Mouse (Mus musculus) forebrain, embryonic 15.5 days (tissue): ENCODE data around the gene Ntm. TPM values are rescaled to one million over a fixed set of nuclear protein-coding genes. Genes with fewer than 3 reads are reported as not detected.

Experiments
- ATAC-seq: fragments of 200-750 bp; cut with Nextera tagmentation; replicated peaks from 2 replicates; pipeline ENCODE4 v1.8.0; 2017; ENCODE audit warnings: mild to moderate bottlenecking, moderate TSS enrichment, moderate library complexity
- H3K27ac ChIP-seq: fragments of 300-500 bp; sonication (generic); replicated peaks from 2 replicates; pipeline ENCODE4 v1.5.1; 2015; ENCODE audit warnings: mild to moderate bottlenecking, inconsistent platforms
- H3K27me3 ChIP-seq: fragments of 300-500 bp; sonication (generic); 2 replicates; pipeline ENCODE4 v1.6.1; 2015; ENCODE audit warnings: inconsistent platforms
- H3K36me3 ChIP-seq: fragments of 300-500 bp; sonication (generic); 2 replicates; pipeline ENCODE4 v1.6.1; 2015; ENCODE audit warnings: mild to moderate bottlenecking, inconsistent platforms
- H3K4me1 ChIP-seq: fragments of 300-500 bp; sonication (generic); 2 replicates; pipeline ENCODE4 v1.6.1; 2015; ENCODE audit warnings: inconsistent platforms
- H3K4me2 ChIP-seq: fragments of 300-500 bp; sonication (generic); replicated peaks from 2 replicates; pipeline ENCODE4 v1.6.1; 2015; ENCODE audit warnings: mild to moderate bottlenecking, inconsistent platforms
- H3K4me3 ChIP-seq: fragments of 300-500 bp; sonication (generic); 2 replicates; pipeline ENCODE4 v1.5.1; 2015; ENCODE audit warnings: mild to moderate bottlenecking, inconsistent platforms
- H3K9ac ChIP-seq: fragments of 300-500 bp; sonication (generic); replicated peaks from 2 replicates; pipeline ENCODE4 v1.6.1; 2015; ENCODE audit warnings: mild to moderate bottlenecking, inconsistent platforms
- H3K9me3 ChIP-seq: fragments of 300-500 bp; sonication (generic); 2 replicates; pipeline ENCODE4 v1.6.1; 2016; ENCODE audit warnings: inconsistent platforms
- WGBS: fragments of 180-500 bp; shearing (Covaris S2); methylation state at CpG from one replicate; pipeline ENCODE4 v1.1.7; 2015; ENCODE audit warnings: mixed read lengths; 5-methylcytosine and 5-hydroxymethylcytosine counted together
- polyA plus RNA-seq: library from polyadenylated mRNA; unstranded; fragments of >200 nt; fragmentation: Nextera tagmentation; extraction: Ambion mirVana; gene quantifications from 2 replicates; pipeline ENCODE4 v1.2.1, GENCODE M21; 2015

Gene Ntm
- polyA plus RNA-seq, 1 experiment from 2014 or later, result 98.7 TPM

DNA sequence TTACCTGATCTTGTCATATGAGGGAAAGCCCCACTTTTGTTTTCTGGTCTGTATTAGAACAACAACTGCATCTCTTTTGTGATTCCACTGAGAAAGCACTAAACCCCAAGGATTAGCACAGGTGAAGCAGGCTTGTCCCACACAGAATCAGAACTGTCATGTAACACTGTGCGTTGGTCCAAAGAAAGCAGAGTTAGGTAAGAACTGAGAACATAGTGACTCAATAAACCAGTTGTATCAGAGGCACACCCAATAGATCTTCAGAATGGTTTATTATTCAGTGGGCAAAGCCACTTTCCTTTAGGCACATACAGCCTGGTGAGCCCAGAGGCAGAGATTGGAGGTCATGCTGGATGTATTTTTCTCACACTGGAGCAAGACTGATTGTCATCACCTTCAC lies 556.9 kb downstream of the Ntm start:
- Histone ChIP-seq H3K4me1 (peaks cover 2% of the 10 kb centered on the region), H3K9me3 (no peaks in the 10 kb centered on the region), H3K36me3 (no peaks in the 10 kb centered on the region), H3K27ac (no peak overlapping the region), H3K9ac (no peak overlapping the region), H3K4me2 (no peak overlapping the region), H3K27me3 (0 out of 2 replicates have a peak, but pooled peaks cover 11% of the 10 kb centered on the region), H3K4me3 (no peak overlapping the region)
- 94% methylated on average over 1 of the region's 1 CpGs for WGBS
- no peak for ATAC-seq

DNA sequence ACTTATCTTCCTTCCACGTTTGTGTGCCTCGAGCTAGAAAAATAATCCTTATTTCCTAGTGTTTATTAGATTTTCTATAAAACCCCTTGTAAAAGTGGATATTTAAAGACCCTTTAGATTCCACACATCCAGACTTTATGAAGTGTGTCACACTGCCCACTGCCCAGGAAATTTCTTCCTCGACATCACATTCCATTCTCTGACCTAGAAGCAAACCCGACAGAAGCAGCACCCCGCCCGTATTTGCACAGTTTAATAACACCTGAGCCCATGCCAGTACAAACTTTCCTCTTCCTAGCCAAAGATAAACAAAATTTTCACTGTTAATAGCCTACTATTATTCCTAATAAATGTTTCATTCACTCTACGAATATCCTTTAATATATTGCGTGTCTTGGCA lies 562.8 kb downstream of the Ntm start:
- Histone ChIP-seq H3K4me2 (no peak overlapping the region), H3K27ac (no peak overlapping the region), H3K9me3 (no peaks in the 10 kb centered on the region), H3K4me1 (no peaks in the 10 kb centered on the region), H3K36me3 (no peaks in the 10 kb centered on the region), H3K9ac (no peak overlapping the region), H3K4me3 (no peak overlapping the region), H3K27me3 (no peaks in the 10 kb centered on the region)
- WGBS, result 88% methylated on average over 8 of the region's 8 CpGs
- no peak for ATAC-seq

DNA sequence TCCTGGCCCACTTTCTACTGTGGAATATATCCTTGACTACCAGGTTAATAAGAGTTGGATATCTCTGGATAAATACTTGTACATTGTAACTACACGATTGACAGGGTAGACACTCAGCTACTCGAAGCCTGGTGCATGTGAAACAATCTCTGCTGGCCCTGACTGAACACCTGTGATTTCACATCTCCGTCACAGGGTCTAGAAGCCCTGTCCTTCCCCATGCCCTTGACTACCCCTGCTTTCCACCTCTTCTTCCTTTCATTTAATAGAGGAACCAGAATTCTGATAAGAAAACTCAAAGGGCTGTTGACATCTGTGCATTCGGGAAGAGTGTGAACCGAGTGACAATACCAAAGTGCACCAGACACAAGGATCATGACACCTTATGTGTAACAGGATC lies 566.8 kb downstream of the Ntm start:
- ATAC-seq, result no peak
- no peak overlapping the region for H3K9ac ChIP-seq
- H3K4me3 ChIP-seq, result no peak overlapping the region
- H3K4me1 ChIP-seq, result peaks cover 7% of the 10 kb centered on the region
- no peak overlapping the region for H3K4me2 ChIP-seq
- H3K27me3 ChIP-seq, result peaks cover 18% of the 10 kb centered on the region; the same call in 1 of the 2 replicates
- H3K9me3 ChIP-seq, result no peaks in the 10 kb centered on the region
- 92% methylated on average over 5 of the region's 5 CpGs for WGBS
- no peak overlapping the region for H3K27ac ChIP-seq
- no peaks in the 10 kb centered on the region for H3K36me3 ChIP-seq

DNA sequence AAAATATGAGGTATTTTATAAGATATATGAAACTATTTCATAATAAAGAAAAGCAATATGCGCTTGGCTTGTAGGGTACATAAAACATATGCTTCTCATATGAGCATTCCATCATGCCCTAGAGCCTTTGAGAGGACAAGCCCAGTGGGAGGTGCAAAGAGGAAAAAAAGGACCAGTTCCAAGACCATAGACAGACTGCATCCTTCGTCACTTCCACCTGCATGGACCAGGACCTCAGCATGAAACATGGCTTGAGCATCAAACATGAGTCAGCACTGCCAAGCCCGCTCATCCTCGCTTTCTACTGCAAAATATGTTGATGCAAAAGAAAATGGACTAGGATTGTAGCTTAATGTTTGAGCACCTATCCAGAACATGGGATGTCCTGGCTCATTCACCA lies 569.8 kb downstream of the Ntm start:
- Histone ChIP-seq H3K36me3 (no peaks in the 10 kb centered on the region), H3K9ac (no peak overlapping the region), H3K27me3 (peaks cover 26% of the 10 kb centered on the region; the same call in 1 of the 2 replicates), H3K4me1 (peaks cover 28% of the 10 kb centered on the region), H3K9me3 (no peaks in the 10 kb centered on the region), H3K27ac (no peak overlapping the region), H3K4me2 (no peak overlapping the region), H3K4me3 (no peak overlapping the region)
- no peak for ATAC-seq
- 97% methylated on average over 4 of the region's 4 CpGs for WGBS

DNA sequence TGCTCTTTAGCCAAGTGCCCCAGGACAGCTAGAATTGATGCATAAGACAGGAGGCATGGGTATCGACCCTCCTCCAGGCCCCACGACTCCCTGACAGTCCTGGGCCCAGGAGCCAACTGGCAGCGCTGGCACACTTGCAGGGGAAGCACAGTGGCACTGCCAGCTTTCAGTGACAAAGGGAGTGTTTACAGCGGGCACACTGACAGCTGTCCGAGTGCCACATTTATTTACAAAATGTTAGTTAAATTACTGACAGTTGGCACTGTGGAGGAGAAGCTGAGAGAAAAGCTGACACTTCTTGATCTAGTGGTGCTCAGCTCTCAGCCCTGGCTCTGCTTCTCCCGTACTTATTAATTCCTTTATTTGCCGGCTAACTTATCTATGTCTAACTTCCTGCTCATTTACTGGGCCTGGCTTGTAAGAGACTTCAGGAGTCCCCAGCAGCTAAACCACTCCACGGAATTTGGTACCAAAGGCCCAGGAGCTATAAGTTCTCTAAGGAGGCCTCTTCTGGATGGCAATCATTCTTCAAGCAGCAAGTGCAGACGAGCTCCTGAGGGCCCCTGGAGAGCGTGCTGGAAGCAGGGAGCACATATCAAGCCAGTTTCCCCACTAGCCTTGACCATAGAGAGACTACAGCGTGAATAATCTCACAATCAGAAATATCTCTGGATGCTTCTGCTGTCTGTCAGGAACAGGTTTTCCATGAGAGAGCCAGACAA lies 572.0 kb downstream of the Ntm start:
- no peak overlapping the region for H3K9ac ChIP-seq
- 38% methylated on average over 11 of the region's 11 CpGs for WGBS
- no peak overlapping the region for H3K4me3 ChIP-seq
- peak; percentile 80 for ATAC-seq
- no peak overlapping the region for H3K27ac ChIP-seq
- H3K36me3 ChIP-seq, result no peaks in the 10 kb centered on the region
- no peaks in the 10 kb centered on the region for H3K9me3 ChIP-seq
- H3K4me1 ChIP-seq, result peaks cover 28% of the 10 kb centered on the region
- no peak overlapping the region for H3K4me2 ChIP-seq
- peaks cover 26% of the 10 kb centered on the region; the same call in 1 of the 2 replicates for H3K27me3 ChIP-seq

GRCm38 (mm10) chr9:29389224-29389623 lies 573.7 kb downstream of the Ntm start:
- Histone ChIP-seq H3K4me1 (peaks cover 28% of the 10 kb centered on the region), H3K27me3 (peaks cover 26% of the 10 kb centered on the region; the same call in 1 of the 2 replicates), H3K9ac (no peak overlapping the region), H3K4me2 (no peak overlapping the region), H3K36me3 (no peaks in the 10 kb centered on the region), H3K9me3 (no peaks in the 10 kb centered on the region), H3K27ac (no peak overlapping the region), H3K4me3 (no peak overlapping the region)
- 52% methylated on average over 7 of the region's 7 CpGs for WGBS
- ATAC-seq, result no peak

DNA sequence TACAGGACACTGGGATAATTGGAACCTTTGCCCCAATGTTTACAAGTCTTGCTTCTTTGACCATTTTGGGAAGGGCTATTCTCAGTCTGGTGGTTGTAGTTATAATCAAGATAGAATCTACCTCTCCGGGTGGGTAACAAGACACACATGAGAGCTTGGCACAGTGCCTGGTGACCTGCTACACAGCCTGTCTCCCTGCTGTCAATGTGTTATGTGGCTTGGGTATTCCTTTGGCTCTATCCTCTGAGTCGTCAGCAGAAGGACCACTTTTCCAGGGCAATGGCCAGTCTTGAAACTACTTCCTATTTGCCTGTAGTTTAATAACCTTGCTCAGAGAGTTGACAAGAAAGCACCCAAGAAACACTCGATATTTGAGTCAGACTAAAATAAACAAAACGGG lies 575.8 kb downstream of the Ntm start:
- Histone ChIP-seq H3K9ac (no peak overlapping the region), H3K4me1 (peaks cover 28% of the 10 kb centered on the region), H3K27me3 (peaks cover 26% of the 10 kb centered on the region; the same call in 1 of the 2 replicates), H3K4me3 (no peak overlapping the region), H3K9me3 (no peaks in the 10 kb centered on the region), H3K36me3 (no peaks in the 10 kb centered on the region), H3K4me2 (no peak overlapping the region), H3K27ac (no peak overlapping the region)
- no peak for ATAC-seq
- WGBS, result 58% methylated on average over 4 of the region's 4 CpGs

- H3K27ac ChIP-seq, result no peak overlapping the region
- peaks cover 3% of the 10 kb centered on the region; the same call in 1 of the 2 replicates for H3K27me3 ChIP-seq
- H3K9ac ChIP-seq, result no peak overlapping the region
- peaks cover 7% of the 10 kb centered on the region; the same call in 1 of the 2 replicates for H3K4me1 ChIP-seq
- no peaks in the 10 kb centered on the region for H3K36me3 ChIP-seq
- WGBS, result 86% methylated on average over 12 of the region's 12 CpGs
- H3K4me3 ChIP-seq, result no peak overlapping the region
- ATAC-seq, result no peak
- no peaks in the 10 kb centered on the region for H3K9me3 ChIP-seq
- H3K4me2 ChIP-seq, result no peak overlapping the region
Measured at GRCm38 (mm10) chr9:29377172-29378002, 585.6 kb downstream of the Ntm start.

DNA sequence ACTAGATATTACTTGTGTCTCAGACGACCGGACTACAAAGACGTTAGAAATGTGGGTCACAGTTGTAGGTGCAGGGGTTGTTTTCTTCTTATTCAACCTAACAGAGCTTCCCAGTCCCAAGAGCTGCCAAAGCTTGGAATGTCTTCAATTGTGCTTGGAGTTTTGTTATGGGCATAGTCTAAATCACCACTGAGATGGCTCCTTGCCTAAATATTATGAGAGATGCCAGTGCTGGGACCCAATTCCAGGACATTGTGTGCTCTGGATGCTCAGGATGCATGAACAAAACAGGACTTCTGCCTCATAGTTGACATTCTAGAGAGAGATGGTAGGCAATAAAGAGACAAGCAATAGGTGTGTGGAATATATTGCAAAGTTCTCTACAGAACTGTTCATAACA lies 591.6 kb downstream of the Ntm start:
- Histone ChIP-seq H3K9ac (no peak overlapping the region), H3K4me1 (no peaks in the 10 kb centered on the region), H3K27me3 (no peaks in the 10 kb centered on the region), H3K36me3 (no peaks in the 10 kb centered on the region), H3K27ac (no peak overlapping the region), H3K4me3 (no peak overlapping the region), H3K4me2 (no peak overlapping the region), H3K9me3 (no peaks in the 10 kb centered on the region)
- WGBS, result 88% methylated on average over 3 of the region's 3 CpGs
- ATAC-seq, result no peak

- 72% methylated on average over 3 of the region's 3 CpGs for WGBS
- H3K4me1 ChIP-seq, result no peaks in the 10 kb centered on the region
- H3K27me3 ChIP-seq, result no peaks in the 10 kb centered on the region
- H3K36me3 ChIP-seq, result no peaks in the 10 kb centered on the region
- no peak overlapping the region for H3K27ac ChIP-seq
- ATAC-seq, result no peak
- H3K9me3 ChIP-seq, result no peaks in the 10 kb centered on the region
- H3K4me3 ChIP-seq, result no peak overlapping the region
- H3K4me2 ChIP-seq, result no peak overlapping the region
- no peak overlapping the region for H3K9ac ChIP-seq
Measured at GRCm38 (mm10) chr9:29369621-29370020, 593.3 kb downstream of the Ntm start.

- Histone ChIP-seq H3K9me3 (no peaks in the 10 kb centered on the region), H3K27ac (no peak overlapping the region), H3K27me3 (no peaks in the 10 kb centered on the region), H3K4me3 (no peak overlapping the region), H3K4me1 (no peaks in the 10 kb centered on the region), H3K36me3 (no peaks in the 10 kb centered on the region), H3K4me2 (no peak overlapping the region), H3K9ac (no peak overlapping the region)
- WGBS, result 74% methylated on average over 3 of the region's 3 CpGs
- ATAC-seq, result no peak
Measured at GRCm38 (mm10) chr9:29368291-29368690, 594.6 kb downstream of the Ntm start.

DNA sequence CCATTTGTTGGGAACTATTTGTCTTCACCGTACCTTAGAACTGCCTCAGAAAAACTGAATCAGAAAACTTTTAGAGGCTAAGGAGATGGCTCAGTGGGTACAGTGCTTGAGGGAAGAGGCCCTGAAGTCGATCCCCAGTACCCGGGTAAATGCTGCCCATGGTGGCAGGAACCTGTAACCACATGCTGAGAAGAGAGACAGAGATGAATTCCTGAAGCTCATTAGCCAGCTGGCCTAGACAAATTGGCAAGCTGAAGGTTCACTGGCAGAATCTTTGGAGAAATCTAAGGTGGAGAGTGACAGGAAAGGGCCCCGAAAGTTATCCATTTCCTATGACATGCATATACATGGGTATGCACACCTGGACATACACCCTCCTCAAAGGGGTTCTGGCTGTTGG lies 605.1 kb downstream of the Ntm start:
- Histone ChIP-seq H3K27me3 (no peaks in the 10 kb centered on the region), H3K9ac (no peak overlapping the region), H3K4me1 (no peaks in the 10 kb centered on the region), H3K9me3 (no peaks in the 10 kb centered on the region), H3K4me3 (no peak overlapping the region), H3K36me3 (no peaks in the 10 kb centered on the region), H3K4me2 (no peak overlapping the region), H3K27ac (no peak overlapping the region)
- 77% methylated on average over 4 of the region's 4 CpGs for WGBS
- ATAC-seq, result no peak
